Mouse (Mus musculus) heart, adult 2 months (tissue): ENCODE results near the gene 1700019N19Rik.

Experiments
- CTCF ChIP-seq: fragments of 200-600 bp; IDR thresholded peaks from 2 replicates; pipeline ENCODE4 v1.8.1; 2022; ENCODE audit warnings: antibody characterized with exemption, mild to moderate bottlenecking, moderate library complexity
- POLR2A ChIP-seq: fragments of 200-500 bp; IDR thresholded peaks from 2 replicates; pipeline ENCODE4 v1.6.1; 2011; ENCODE audit warnings: mild to moderate bottlenecking, low read depth, low read length, control low read depth; ENCODE audit not compliant: insufficient read depth

- TF ChIP-seq CTCF: no peak
- TF ChIP-seq POLR2A: no peak
Observed at GRCm38 (mm10) chr19:58767329-58767728, 26.9 kb downstream of the 1700019N19Rik start.
